Mouse (Mus musculus) kidney, adult 9 months (tissue): ENCODE measurements around the gene Rasgrp1.

Source experiments
- DNase-seq: peaks from one replicate; pipeline ENCODE4 v3.0.0; 2022

Gene Rasgrp1

DNA sequence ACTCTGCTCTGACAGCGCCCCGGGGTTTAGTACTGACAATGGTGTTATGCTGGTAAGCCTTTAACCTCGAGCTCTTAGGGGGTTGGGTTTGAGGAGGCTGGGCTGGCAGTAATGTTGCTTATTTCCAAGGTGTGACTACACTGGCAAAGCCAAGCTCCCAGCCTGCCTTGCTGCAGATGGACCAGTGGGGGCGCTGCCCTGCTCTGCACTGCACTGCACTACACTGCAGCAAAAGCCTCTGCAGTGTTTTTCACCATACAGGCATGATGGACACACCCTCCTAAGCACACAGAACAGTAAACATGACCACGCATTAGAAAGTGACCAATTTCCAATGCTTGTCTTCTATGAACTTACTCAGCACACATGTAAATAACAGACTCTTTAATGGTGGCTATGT lies 11.2 kb downstream of the Rasgrp1 start:
- no peak for DNase-seq

DNA sequence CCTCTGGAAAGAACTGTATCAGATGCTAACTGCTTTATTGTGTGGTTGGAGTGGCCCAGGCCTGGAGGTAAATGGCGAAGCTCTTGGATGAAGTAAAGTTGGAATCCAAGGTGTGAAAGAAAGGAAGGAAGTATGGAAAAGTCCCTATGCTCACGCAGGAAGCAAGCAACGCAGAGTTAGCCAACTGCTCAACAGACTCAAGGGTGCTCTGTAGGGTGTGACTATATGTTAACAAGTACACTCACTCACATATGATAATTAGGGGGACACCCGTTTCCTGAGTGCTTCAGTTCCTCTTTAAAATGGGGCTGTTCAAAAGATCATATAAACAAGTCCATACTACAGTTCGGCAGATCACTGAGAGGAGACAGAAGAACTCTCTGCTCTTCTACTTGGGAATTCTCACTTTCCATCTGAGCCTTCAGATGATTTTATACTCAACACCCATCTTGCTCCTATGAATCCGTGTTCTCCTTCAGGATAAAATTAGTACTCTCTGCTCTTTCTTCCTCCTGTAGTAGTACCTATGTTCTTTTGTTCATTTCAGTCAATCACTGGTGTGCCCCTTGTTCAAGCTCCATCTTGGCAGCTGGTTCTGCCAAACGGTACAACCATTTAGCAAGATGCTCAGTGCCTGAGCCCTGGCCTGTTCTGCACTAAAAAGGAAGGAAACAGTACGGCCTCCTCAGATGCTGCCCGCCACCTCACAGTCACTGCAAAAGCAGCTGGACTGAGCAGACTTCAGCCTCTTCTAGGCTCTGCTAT lies 14.1 kb downstream of the Rasgrp1 start:
- no peak for DNase-seq

DNA sequence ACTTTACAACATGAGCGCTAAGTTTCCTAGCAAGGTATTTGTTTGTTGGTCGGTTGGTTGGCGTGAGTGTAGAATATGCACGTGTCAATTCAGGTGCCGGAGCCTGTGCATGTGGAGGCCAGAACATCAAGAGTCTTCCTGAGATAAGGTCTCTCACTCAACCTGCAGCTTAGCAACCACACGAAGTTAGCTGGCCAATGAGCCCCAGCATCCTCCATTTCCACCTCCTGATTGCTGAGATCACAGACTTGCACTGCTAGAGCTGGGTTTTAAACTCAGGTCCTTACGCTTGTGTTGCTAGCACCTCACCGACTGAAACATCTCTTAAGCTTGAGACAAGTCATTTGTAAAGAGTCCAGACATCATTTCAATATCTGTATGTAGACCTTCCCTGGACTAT lies 20.4 kb downstream of the Rasgrp1 start:
- no peak for DNase-seq

DNA sequence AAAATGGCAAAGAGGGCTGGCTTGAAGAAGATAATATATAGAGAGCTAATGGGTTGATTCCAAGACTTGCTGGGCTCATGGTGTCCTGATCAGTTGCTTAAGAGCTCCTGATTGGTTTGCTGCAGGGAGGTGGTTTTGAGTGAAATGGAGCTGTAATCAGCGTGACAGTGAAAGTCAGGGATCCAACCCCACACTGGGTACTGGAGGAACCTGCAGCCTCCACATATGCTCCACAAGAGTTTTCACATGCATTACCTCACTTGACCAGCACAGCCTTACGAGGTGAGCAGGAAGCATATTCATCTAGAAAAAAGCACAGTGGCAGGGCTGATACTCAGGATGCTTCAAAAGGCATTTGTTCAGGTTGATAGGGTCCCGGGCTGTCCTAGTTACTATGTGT lies 21.6 kb downstream of the Rasgrp1 start:
- no peak for DNase-seq

GRCm38 (mm10) chr2:117318991-117319390 lies 23.8 kb downstream of the Rasgrp1 start:
- no peak for DNase-seq

DNA sequence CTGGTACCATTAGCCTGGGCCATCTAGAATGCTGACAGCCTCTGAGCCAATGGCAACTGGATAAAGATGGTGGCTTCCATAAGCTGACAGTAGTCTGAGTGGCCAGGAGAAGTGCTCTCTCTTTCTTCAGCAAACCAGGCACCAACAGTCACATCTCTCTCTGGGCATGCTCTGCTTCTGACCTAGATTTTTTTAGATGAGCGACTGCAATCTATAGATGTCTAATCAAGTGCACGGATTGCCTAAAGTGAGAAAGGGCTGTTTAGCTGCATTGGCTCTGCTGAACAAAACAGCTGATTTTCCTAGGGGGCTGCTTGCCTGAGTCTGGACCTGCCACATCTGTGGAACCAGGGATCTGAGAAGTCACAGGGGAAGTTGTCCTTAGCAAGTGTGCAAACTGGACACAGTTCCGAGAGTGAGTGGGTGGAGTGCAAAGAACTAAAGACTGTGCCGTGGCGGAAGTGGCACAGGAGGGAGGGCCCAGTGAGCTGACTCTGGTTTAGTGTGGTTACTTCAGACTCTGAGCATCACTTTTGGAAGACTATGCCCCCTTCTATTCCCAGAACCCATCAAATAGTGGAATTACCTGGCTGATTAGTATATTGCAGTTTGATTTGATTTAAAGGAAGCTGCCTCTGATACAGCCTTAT lies 29.1 kb downstream of the Rasgrp1 start:
- DNase-seq = no peak

DNA sequence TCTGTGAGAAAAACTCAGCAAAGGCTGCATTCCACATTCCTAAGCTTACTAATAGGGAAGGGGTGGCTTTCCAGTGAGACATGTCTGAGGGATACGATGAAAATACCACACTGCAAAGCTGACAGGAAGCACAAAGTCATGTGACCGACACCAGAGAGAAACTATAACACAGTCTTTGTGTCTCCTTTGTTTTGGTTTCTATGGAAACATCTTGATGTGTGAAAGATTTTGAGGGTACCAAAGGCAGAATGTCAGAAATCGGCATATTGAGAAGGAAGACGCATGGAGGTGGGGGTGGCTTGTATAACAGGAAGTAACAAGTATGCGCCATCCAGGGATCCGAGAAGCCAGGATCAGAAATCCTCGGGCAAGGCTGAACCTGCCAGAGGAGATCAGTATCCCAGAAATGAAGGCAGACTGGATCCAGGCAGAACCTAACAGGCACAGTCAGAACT lies 30.3 kb downstream of the Rasgrp1 start:
- DNase-seq = no peak

- DNase-seq = no peak
Observed at GRCm38 (mm10) chr2:117312030-117312429, 30.8 kb downstream of the Rasgrp1 start.

GRCm38 (mm10) chr2:117311349-117311748 lies 31.5 kb downstream of the Rasgrp1 start:
- no peak for DNase-seq

DNA sequence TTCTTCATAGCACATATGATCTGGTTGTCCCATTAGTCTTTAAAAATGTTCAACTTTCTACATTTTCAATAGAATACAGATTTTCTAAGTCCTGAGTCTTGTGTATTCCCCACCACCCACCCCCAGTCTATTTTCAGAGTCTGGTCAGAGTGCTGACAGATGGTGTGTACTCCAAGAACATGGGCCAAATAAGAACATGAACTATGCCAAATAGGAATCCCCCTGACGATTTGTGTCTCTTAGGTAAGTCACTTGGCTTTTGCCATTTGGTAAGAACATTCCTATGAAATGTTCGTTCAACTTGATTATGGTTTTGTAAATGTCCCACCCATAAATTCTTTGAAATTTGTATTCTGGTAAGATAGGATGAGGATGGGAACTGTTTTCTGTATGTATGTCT lies 33.8 kb downstream of the Rasgrp1 start:
- no peak for DNase-seq

DNA sequence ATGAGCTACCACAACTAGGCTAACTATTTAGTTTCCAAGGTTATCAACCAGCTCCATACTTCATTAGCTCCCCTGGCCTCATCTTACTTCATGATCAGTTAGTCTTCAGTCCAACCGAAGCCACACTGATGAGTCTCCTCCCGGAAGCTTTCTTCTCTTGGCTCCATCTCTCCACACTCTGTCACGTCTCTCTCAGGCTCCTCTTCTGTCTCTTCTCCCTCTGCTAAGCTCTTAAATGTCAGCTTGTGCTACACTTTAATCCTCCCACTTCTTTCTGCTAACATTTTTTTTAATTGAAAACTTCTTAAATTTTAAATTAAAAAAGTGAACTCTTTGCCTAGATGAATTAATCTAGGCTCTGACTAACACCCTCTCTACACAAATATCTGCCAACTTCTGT lies 34.8 kb downstream of the Rasgrp1 start:
- no peak for DNase-seq

- no peak for DNase-seq
Observed at GRCm38 (mm10) chr2:117304941-117305340, 37.9 kb downstream of the Rasgrp1 start.

- peak; percentile 5 for DNase-seq
Observed at GRCm38 (mm10) chr2:117303391-117304350, 39.1 kb downstream of the Rasgrp1 start.

GRCm38 (mm10) chr2:117299596-117300448 lies 43.0 kb downstream of the Rasgrp1 start:
- DNase-seq = no peak

DNA sequence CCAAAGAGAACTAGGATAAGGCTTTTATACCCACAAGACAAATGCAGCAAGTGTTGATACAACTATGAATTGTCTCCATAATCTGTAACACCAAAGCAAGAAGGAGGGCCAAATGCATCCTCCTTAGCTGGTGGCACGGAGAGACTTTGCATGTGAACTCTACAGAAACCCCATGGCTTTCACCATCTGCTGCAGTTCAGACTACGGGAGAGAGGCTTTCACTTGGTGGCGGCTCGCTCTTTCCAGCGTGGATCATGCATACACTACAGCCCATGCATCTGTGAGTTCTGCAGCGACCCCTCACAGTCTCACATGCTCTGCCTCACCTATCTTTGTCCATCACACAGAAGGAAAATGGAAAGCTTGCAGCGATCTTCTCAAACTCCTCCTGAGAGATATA lies 54.5 kb downstream of the Rasgrp1 start:
- DNase-seq = no peak

- peak; percentile 66 for DNase-seq
Observed at GRCm38 (mm10) chr2:117263786-117264408, 78.9 kb downstream of the Rasgrp1 start.

DNA sequence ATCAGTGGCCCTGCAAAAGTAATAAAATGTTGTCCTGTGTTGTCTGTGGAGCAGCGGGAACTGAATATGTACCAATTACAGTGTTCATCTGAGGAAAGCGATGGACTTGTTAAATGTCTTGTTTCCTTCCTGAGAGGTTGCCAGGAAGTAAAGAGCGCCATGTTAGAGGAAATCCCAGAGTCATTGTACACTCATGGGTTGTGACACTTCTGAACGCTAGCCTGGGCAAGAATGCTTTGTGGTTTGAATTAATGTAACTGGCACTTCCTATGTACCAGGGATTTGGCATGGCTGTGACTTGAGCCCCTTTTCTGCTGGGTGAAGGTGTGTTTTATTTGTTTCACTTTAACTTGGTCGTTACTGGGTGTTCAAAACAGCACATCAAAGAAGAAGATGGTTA lies 80.6 kb downstream of the Rasgrp1 start:
- no peak for DNase-seq

DNA sequence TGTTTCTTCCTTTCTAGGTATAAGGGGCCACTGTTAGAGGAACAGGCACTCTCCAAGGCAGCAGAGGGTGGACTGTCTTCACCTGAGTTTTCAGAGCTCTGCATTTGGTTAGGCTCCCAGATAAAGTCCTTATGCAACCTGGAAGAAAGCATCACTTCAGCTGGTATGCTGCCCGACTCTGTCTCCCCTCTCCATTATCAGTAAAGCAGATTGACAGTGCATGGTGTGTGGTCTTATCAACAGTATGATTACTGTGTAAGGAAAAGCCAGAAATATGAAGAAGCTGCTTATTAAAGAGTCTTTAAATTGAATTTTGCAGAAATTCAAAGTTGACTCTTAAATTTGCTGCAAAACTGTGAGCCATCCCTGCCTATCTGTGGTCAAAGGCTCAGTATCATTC lies 85.2 kb downstream of the Rasgrp1 start:
- DNase-seq = no peak

DNA sequence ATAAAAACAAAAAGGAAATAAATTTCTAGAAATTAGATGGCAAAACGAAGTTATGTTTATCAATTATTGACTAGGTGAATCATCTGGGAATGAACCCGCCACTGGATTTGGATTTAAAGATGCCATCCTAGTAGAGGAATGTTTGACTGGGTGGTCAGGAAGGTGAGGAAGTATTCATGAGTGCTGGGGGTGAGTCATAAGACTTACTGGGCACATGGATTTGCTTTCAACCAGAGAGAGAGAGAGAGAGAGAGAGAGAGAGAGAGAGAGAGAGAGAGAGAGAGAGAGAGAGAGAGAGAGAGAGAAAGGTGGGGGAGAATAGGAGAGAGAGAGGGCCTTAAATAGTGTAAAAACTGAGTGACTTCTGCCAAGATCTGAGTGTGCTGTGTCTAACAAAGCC lies 87.4 kb downstream of the Rasgrp1 start:
- DNase-seq = no peak

GRCm38 (mm10) chr2:117250001-117250510 lies 92.7 kb downstream of the Rasgrp1 start:
- peak; percentile 27 for DNase-seq

GRCm38 (mm10) chr2:117249255-117250000 lies 93.4 kb downstream of the Rasgrp1 start, which contains the start of gene Fam98b:
Gene Fam98b, plus strand, starts transcription at chr2:117249739.
- peak; percentile 92 for DNase-seq
